Mouse (Mus musculus) left cerebral cortex, adult 8-10 months (tissue): ENCODE data around the gene Msi1. TPM values are rescaled to one million over a fixed set of nuclear protein-coding genes. Genes with fewer than 3 reads are reported as not detected.

Source experiments
- DNase-seq, 2 experiments: peaks; one replicate each; pipeline ENCODE4 v3.0.0; 2022; ENCODE audit warnings: low spot score in 2 of 2
- total RNA-seq, 4 experiments: library from RNA; stranded (reverse); gene quantifications; 2 replicates each; pipeline ENCODE4 v1.2.4; 2022

Msi1 gene
- total RNA-seq, 4 experiments from 2014 or later, result 43.2 to 58.9 (median 51.0) TPM

DNA sequence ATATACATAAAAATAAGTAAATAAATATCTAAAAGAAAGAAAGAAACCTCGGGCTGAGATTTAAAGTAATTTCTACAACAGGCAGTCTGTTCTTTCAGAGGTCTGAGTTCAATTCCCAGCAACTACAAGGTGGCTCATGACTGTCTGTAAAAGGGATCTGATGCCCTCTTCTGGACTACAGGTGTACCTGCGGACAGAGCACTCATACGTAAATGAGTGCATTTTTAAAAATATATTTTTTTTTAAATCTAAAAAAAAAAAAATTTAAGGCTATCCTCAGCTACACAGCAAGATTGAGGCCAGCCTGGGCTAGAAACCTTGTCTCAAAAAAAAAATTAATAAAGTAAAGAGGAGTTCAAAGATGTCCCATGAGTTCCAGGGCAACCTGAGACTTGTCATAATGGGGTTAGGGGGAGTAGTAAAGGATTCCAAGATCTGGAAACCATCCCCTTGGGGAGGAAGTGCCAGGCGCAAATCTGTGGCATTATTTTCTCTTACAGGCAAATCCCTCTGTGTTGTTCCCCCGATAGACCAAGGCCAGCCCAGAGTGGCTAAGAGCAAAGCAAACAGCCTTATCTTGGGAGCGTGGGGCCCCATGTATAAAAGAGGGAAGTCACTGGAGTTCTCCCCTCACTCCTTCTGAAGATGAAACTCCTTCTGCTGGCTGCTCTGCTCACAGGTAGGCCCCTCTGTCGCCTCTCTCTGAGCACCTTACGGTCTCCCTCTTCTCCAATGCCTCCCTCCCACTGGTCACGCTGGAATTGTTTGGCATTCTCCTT is 36.4 kb downstream of the Msi1 start, which contains the start of gene Pla2g1b:
Gene Pla2g1b, plus strand, starts transcription at position 621 of the 779 bp plus-strand sequence.
- no peak for DNase-seq

DNA sequence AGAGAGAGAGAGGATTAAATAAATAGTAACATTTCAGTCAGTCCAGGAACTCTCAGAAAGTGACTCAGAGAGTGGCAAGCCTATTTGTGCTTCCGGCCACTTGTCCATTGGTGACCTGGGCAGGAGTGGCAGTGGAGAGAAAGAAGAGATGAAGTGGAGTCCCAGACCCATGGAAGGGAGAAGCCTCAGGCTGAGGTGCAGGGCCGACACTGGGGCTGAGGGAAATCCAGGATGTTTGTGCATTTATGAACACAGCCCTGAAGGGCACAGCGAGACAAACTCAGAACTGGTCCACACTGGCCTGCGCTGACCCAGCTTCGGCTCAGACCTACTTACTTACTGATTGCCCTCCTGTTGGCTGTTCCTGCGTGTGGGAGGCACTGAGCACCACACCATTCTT is 40.4 kb downstream of the Msi1 start:
- DNase-seq, result no peak

DNA sequence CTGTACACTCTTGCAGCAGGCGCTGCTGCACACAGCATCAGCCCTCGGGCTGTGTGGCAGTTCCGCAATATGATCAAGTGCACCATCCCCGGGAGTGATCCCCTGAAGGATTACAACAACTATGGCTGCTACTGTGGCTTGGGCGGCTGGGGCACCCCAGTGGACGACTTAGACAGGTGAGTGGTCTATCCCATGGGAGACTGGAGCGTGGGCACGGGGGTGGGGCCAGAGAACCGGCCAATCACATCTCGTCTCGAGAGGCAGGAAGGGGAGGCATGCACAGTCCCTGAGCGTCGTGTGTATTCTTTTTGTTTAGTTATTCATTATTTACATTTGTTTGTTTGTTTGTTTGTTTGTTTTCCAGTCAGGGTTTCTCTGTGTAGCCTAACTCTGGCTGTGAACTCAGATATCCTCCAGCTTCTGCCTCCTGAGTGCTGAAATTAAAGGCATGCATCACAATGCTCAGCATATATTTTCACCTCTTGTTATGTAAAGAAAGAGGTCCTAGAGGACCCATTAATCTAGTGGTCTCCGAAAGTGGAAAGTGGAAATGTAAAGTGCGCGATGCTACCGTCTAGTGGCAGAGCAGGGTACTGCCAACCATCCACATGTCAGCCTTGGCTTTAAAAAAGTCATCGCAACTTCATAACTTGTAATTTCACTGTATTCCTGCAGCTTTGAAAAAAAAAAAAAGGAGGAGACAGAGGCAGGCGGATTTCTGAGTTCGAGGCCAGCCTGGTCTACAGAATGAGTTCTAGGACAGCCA is 41.5 kb downstream of the Msi1 start:
- peak in 1 of 2 experiments; percentile 42 for DNase-seq

DNA sequence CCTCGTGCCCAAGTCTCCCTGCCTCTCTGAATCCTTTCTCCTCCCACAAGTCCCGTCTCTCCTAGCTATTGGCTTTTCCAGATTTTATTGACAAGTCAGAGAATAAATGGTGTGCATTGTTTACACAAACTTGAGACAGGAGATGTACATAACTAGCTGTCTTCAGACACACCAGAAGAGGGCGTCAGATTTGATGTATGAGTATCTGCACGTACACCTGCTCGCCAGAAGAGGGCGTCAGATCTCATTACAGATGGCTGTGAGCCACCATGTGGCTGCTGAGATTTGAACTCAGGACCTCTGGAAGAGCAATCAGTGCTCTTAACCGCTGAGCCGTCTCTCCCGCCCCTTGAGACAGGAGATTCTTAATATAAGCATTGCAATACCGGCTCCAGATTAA is 43.8 kb downstream of the Msi1 start:
- DNase-seq, result no peak

DNA sequence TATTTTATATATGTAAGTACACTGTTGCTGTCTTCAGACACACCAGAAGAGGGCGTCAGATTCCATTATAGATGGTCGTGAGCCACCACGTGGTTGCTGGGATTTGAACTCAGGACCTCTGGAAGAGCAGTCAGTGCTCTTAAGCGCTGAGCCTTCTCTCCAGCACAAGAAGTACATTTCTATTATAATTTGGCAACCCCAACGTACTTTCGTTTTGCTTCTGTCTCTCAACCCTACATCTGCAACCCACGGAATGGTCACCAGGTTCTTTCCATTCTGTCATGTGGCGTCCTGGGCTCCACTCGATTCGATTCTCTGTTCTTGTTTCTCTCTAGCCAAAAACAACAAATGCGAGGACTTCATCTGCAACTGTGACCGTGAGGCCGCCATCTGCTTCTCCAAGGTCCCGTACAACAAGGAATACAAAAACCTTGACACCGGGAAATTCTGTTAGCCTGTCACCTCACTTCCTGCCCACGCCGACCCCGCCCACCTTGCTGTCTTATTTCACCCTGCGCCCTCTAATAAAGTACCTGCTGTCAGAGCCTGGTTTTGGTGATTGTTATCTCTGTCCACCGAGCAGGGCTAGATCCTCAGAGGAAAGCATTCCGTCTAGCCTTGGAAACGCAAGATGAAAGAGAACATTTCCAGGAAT is 44.9 kb downstream of the Msi1 start:
- no peak for DNase-seq

DNA sequence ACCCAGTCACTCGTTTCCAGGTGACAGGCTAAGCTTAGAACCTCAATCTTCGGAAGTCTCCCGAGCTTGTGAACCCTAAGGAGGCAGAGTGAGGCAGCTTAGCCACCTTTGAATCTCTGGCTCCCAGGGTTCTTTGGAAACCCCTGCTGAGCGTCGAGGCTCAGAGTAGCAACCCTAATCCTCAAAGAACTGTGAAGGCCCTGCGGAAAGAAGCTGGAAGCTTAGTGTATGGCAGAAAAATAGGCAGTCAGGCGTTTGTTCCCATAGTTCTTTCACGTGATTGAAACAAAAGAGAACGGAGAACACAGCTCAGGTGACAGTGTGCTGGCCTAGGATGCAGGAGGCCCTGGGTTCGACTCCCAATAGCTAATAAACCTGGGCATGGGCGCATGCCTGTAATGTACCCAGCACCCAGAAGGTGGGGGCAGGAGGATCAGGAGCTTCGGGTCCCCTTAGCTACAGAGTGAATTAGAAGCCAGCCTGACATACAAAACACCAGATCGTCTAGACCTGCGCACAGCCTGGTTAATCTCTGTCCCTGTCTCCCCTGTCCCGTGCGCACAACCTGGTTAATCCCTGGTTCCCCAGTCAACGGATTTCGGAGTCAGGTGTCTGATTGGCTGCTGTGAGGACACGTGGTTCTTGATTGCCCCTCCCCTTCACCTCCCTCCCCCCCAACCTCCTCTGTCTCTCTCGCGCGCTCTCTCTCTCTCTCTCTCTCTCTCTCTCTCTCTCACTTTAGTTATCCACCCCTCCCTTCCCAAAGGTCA is 46.1 kb downstream of the Msi1 start:
- no peak for DNase-seq

DNA sequence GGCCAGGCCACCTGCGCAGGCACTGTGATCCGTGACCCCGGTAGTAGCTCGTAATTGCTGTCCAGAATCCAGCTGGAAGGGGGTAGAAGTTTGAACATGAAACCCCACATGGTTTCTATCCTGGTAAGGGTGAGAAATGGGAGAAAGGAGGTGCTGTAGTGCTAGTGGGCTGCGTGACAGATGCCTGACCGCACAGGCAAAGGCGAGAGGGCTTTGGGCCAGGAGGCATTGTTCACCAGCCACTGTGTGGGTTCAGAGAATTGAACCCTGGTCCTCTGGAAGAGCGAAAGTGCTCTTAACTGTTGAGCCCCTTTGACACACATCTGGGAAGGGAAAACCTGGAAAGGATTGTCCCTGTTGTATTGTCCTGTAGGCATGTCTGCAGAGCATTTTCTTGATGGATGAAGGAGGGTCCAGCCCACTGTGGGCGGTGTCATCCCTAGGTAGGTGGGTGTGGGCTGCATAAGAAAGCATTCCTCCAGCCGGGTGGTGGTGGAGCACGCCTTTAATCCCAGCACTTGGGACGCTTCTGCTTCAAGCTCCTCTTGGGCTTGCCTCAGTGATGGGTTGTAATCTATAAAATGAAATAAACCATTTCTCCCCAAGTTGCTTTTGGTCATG is 46.8 kb downstream of the Msi1 start:
- no peak for DNase-seq

DNA sequence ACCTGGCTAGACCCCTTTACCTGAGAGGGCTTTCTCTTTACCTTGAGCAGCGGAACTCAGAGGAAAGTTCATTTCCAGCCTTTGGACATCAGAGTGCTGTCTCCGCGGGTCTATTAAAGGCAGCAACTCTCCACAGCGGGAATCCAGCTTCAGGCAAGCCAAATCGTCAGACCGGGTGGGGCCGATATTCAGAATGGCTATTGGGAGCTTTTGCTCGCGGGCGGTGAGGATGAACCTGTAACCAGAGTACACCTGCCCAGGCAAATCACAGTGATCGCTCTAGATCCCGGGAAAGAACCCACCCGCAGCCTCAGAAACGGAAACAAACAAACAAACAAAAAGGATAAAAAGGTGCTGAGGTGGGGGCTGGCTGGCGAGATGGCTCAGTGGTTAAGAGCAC is 50.2 kb downstream of the Msi1 start:
- DNase-seq, result no peak

DNA sequence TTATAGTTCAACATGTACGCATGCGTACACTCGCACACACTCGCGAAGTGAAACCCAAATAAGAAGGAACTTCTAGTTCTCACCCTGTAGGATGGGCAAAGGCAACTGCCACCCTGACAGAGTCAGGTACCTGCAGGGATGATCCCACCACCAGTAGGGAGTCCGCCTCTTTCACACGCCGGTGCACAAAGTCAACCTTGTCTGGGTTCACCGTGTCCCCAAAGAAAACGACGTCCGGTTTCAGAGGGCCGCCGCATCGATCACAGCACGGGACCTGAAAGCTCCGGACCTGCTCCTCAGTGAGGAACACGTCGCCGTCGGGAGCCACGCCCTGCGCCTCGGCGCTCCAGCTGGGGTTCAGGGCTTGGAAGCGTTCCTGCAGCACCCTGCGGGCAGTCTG is 50.7 kb downstream of the Msi1 start:
- DNase-seq, result no peak

DNA sequence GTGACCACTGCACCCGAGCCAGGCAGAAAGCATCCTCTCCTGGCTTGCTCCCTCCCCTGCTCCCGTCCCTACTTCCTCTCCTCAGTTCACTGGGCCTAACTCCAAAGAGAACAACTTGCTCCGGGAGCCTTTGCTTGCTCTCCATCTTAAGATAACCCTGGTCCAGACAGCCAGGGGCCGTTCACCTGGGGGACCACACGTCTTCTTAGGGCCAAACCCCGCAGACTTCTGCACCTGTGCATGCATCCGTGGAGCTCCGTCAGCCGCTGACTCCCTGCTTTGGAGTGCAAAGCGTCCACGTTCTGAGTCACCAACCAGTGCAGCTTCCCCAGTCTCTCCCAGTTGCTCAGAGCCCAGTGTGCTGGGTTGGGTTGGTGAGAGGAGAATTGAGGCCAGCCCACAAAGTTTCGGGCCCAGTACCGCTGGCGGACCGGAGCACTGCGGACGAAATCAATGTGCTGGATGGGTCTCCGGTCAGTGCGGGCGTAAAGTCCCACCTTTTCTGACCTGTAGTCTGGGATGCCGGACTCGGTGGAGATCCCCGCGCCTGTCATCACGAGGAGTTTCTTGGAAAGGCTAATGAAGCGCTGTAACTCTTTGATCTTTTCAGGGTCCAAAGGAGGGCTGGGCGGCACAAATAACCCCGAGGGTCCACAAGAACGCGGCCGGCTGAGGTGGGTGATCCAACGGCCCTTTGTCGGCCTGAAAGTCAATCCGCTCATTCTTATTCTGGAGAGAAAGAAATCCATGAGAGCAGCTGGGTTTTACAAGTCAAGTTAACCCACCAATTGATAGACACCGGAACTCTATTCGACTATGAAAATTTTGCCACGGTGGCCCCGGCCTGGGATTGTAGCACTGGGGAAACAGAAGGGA is 53.2 kb downstream of the Msi1 start:
- DNase-seq, result no peak

DNA sequence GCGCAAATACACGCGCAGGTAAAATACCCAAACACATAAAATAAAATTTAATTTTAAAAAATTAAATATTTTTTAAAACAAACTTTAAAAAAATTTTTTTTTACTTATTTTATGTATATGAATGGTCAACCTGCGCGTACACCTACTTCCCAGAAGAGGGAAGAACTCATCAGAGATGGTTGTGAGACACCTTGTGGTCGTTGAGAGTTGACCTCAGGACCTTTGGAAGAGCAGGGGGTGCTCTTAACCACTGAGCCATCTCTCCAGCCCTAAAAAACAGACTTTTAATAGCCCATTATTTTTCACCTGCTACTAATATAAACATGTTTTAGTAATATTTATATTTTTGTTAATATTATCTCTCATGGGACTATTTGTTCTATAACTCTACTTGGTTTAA is 54.0 kb downstream of the Msi1 start:
- DNase-seq, result no peak

DNA sequence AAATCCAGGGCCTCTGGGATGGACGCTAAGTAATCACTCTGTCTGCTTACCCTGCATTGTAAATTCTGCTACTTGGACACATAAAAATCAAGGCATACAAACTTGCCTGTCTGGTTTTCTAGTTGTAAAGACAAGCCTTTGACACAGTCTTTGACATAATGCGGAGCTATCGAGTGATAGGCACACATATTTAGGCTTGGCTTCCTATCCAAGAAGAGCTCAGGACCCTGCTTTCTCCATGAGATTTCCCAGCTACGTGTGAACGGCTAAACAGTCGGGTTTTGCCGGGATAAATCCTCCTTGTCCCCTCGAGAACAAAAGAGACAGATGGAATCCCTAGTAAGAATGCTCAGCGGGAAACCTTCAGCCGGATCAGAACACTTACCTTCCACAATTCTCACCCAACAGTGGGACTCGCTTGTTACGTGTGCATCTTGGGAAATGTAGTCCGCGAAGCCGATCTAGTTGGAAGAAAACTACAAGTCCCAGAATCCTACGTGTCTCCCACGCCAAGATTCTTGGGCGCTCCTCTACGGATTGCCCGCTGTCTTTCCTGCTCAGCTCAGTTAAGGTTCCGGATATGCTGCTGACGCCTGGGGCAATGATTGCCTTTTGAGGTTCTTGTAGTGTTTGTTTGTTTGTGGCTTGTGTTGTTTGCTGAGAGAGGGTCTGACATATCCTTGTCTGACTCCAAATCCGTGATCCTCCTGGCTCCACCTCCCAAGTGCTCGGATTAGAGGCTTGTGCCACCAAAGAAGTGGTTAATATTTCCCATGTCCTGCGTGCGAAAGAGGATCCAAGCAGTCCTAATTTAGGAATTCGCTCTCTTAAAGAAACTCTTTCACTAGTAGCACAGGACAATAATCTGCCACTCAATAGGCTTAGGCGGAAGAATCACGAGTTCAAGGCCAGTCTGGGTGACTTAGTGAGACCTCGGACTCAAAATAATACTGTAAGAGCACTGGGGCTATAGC is 54.8 kb downstream of the Msi1 start, which contains the start of gene Sirt4:
Gene Sirt4, minus strand, starts transcription at position 779 of the 974 bp plus-strand sequence.
- peak; percentile 57 to 88 for DNase-seq

DNA sequence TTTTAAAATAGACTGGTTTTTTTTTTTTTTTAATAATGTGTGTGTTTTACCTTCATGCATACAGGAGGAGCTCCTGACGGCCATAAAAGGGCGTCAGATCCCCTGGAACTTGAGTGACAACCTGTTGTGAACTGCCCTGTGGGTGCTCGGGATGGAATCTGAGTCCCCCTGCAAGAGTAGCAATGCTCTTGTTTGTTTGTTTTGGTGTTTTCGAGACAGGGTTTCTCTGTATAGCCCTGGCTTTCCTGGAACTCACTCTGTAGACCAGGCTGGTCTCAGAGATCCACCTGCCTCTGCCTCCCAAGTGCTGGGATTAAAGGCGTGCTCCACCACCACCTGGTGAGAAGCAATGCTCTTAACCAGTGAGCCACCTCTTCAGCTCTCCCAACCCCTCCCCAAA is 55.6 kb downstream of the Msi1 start:
- no peak for DNase-seq

DNA sequence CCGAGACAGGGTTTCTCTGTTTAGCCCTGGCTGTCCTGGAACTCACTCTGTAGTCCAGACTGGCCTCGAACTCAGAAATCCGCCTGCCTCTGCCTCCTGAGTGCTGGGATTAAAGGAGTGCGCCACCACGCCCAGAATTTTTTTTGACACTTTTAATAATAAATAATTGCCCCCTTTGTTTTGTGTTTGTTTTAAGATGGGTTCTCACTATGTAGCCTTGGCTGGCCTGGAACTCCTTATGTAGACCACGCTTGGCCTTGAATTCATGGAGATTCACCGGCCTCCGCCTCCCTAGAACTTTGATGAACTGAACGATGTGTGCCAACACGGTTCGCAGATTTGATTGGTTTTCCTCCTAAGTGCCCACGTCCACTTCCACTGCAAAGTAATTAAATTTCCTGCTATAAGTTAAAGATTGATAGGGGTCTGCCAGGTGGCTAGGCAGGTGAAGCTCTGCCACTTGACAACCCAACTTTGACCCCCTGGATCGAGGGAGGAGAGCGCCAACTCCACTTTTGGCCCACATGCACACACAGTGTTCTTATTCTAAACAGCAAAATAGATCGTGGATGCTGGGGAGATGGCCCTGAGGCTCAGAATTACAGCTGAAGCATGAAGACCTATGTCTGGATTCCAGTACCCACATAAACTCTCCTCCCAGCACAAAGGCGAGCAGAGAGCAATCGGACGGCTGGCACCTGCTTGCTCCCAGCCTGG is 56.2 kb downstream of the Msi1 start:
- no peak for DNase-seq

DNA sequence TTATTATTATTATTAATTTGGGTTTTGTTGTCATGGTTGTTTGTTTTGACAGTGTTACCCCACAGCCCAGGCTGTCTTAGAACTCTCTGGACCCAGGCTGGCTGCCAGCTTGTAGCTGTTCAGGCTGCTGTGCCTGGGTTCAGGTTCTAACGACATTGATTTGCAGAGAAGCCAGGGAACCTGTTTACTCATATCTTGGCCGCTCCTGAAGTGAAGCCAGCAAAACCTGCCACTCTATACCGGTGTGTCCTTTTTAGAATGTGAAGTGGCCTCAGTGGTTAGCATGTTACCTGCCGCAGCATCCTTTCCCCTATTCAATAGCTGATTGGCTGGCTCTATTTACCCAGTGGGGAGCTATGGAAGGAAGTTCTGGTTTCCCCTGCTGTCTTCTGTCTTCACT is 57.3 kb downstream of the Msi1 start:
- no peak for DNase-seq

DNA sequence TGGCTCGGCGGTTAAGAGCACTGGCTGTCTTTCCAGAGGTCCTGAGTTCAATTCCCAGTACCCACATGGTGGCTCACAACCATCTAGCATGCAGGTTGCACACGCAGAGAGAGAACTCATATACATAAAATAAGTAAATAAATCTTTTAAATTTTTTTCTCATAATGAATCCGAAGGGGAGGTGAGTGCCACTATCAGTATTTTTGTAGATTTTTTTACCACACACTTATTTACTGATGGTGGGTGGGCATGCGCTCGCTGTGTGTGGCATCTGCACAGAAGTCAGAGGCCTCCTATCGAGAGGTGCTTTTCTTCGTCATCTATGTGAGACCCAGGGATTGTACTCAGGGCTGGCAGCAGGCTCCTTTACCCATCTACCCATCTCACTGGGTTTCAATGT is 58.0 kb downstream of the Msi1 start:
- DNase-seq, result no peak

DNA sequence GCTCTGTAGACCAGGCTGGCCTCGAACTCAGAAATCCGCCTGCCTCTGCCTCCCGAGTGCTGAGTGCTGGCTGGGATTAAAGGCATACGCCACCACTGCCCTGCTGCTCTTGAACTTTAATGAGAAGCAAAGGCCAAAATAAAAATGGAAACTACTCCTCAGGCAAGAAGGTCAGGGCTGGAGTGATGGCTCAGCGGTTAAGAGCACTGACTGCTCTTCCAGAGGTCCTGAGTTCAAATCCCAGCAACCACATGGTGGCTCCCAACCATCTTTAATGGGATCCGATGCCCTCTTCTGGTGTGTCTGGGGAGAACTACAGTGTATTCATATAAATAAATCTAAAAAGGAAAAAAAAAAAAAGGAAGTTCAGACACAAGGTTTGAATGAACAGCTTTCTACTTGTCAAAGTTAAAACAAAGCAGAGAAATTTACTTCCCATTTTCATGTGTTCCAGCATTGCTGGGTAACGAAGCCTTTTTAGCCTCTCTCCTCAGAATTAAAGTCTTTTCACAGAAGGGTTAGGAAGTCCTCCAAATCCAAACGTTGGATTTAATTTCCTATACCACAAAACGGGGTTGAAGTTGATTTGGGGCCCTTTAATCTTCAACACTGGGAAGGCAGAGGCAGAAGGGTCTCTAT is 58.7 kb downstream of the Msi1 start:
- no peak for DNase-seq
